Mouse (Mus musculus): Measurements from ENCODE around the gene Plaur. TPM values are rescaled to one million over a fixed set of nuclear protein-coding genes. Genes with fewer than 3 reads are reported as not detected.

The Plaur gene
- polyA plus RNA-seq, 1 experiment from 2014 or later: 2.5 TPM

Other genes starting within 250 kb of the Plaur start
- gene Zfp109, start 224.9 kb upstream of the Plaur start, polyA plus RNA-seq (2016; fragmentation: Nextera tagmentation; extraction: Ambion mirVana): 6.7 and 7.0 TPM in 2 replicates
- gene Zfp108, start 207.7 kb upstream of the Plaur start, polyA plus RNA-seq (2016; fragmentation: Nextera tagmentation; extraction: Ambion mirVana): 2.6 and 3.2 TPM in 2 replicates
- 8.7 and 10.8 TPM in 2 replicates for gene Zfp93, start 192.1 kb upstream of the Plaur start, polyA plus RNA-seq (2016; fragmentation: Nextera tagmentation; extraction: Ambion mirVana)
- 41.4 and 54.7 TPM in 2 replicates for gene Zfp61, start 161.3 kb upstream of the Plaur start, polyA plus RNA-seq (2016; fragmentation: Nextera tagmentation; extraction: Ambion mirVana)
- gene Zfp94, start 145.8 kb upstream of the Plaur start, polyA plus RNA-seq (2016; fragmentation: Nextera tagmentation; extraction: Ambion mirVana): 12.1 and 15.9 TPM in 2 replicates
- gene Tescl, start 128.5 kb upstream of the Plaur start, polyA plus RNA-seq (2016; fragmentation: Nextera tagmentation; extraction: Ambion mirVana): not detected in 2 replicates
- not detected in 2 replicates for gene Lypd5, start 113.3 kb upstream of the Plaur start, polyA plus RNA-seq (2016; fragmentation: Nextera tagmentation; extraction: Ambion mirVana)
- 3.6 and 4.0 TPM in 2 replicates for gene Kcnn4, start 92.2 kb upstream of the Plaur start, polyA plus RNA-seq (2016; fragmentation: Nextera tagmentation; extraction: Ambion mirVana)
- 28.3 and 29.0 TPM in 2 replicates for gene Smg9, start 62.9 kb upstream of the Plaur start, polyA plus RNA-seq (2016; fragmentation: Nextera tagmentation; extraction: Ambion mirVana)
- not detected in 2 replicates for gene Irgc1, start 10.2 kb upstream of the Plaur start, polyA plus RNA-seq (2016; fragmentation: Nextera tagmentation; extraction: Ambion mirVana)
- 2.9 and 4.5 TPM in 2 replicates for gene Cadm4, start 19.5 kb downstream of the Plaur start, polyA plus RNA-seq (2016; fragmentation: Nextera tagmentation; extraction: Ambion mirVana)
- 107 and 130 TPM in 2 replicates for gene Zfp428, start 44.5 kb downstream of the Plaur start, polyA plus RNA-seq (2016; fragmentation: Nextera tagmentation; extraction: Ambion mirVana)
- gene AC161166.1, start 50.0 kb downstream of the Plaur start, polyA plus RNA-seq (2016; fragmentation: Nextera tagmentation; extraction: Ambion mirVana): 1.0 and 1.4 TPM in 2 replicates
- gene Irgq, start 68.2 kb downstream of the Plaur start, polyA plus RNA-seq (2016; fragmentation: Nextera tagmentation; extraction: Ambion mirVana): 6.5 and 8.4 TPM in 2 replicates
- gene Pinlyp, start 83.6 kb downstream of the Plaur start, polyA plus RNA-seq (2016; fragmentation: Nextera tagmentation; extraction: Ambion mirVana): not detected in 2 replicates
- 163 and 182 TPM in 2 replicates for gene Xrcc1, start 83.8 kb downstream of the Plaur start, polyA plus RNA-seq (2016; fragmentation: Nextera tagmentation; extraction: Ambion mirVana)
- 27.1 and 31.9 TPM in 2 replicates for gene Ethe1, start 125.1 kb downstream of the Plaur start, polyA plus RNA-seq (2016; fragmentation: Nextera tagmentation; extraction: Ambion mirVana)
- 1.6 and 2.6 TPM in 2 replicates for gene Zfp575, start 125.2 kb downstream of the Plaur start, polyA plus RNA-seq (2016; fragmentation: Nextera tagmentation; extraction: Ambion mirVana)
- 0.09 and 0.14 TPM in 2 replicates for gene Phldb3, start 148.3 kb downstream of the Plaur start, polyA plus RNA-seq (2016; fragmentation: Nextera tagmentation; extraction: Ambion mirVana)
- 1.5 and 2.2 TPM in 2 replicates for gene Lypd3, start 174.1 kb downstream of the Plaur start, polyA plus RNA-seq (2016; fragmentation: Nextera tagmentation; extraction: Ambion mirVana)
- gene Tex101, start 214.2 kb downstream of the Plaur start, polyA plus RNA-seq (2016; fragmentation: Nextera tagmentation; extraction: Ambion mirVana): not detected in 2 replicates
- not detected in 2 replicates for gene BC049730, start 246.8 kb downstream of the Plaur start, polyA plus RNA-seq (2016; fragmentation: Nextera tagmentation; extraction: Ambion mirVana)

All from limb, embryonic 10.5 days (tissue).